Mouse (Mus musculus) hindbrain, embryonic 15.5 days (tissue): ENCODE measurements around the gene Kank1. TPM values are rescaled to one million over a fixed set of nuclear protein-coding genes. Genes with fewer than 3 reads are reported as not detected.
A peak's percentile ranks its signal among the peaks of the same experiment; 100 is the strongest.
"Not testable (repeated sequence)": the region's sequence is repeated elsewhere in the genome, so short reads cannot be mapped to it uniquely, and the experiment has no call there.

Experiments
- ATAC-seq: fragments of 200-750 bp; cut with Nextera tagmentation; 2 replicates; pipeline ENCODE4 v1.8.0; 2017; ENCODE audit warnings: low read depth, moderate number of reproducible peaks, moderate TSS enrichment; ENCODE audit not compliant: low FRiP score
- H3K27ac ChIP-seq: fragments of 300-500 bp; sonication (generic); replicated peaks from 2 replicates; pipeline ENCODE4 v1.5.1; 2015; ENCODE audit warnings: mild to moderate bottlenecking, inconsistent platforms
- H3K27me3 ChIP-seq: fragments of 300-500 bp; sonication (generic); 2 replicates; pipeline ENCODE4 v1.6.1; 2015; ENCODE audit warnings: control low read depth, inconsistent platforms
- H3K36me3 ChIP-seq: fragments of 300-500 bp; sonication (generic); 2 replicates; pipeline ENCODE4 v1.6.1; 2015; ENCODE audit warnings: control low read depth, inconsistent platforms
- H3K4me1 ChIP-seq: fragments of 300-500 bp; sonication (generic); replicated peaks from 2 replicates; pipeline ENCODE4 v1.6.1; 2015; ENCODE audit warnings: control low read depth, inconsistent platforms
- H3K4me2 ChIP-seq: fragments of 300-500 bp; sonication (generic); 2 replicates; pipeline ENCODE4 v1.6.1; 2015; ENCODE audit warnings: moderate library complexity, mild to moderate bottlenecking, inconsistent platforms
- H3K4me3 ChIP-seq: fragments of 300-500 bp; sonication (generic); 2 replicates; pipeline ENCODE4 v1.5.1; 2015; ENCODE audit warnings: mild to moderate bottlenecking, inconsistent platforms
- H3K9ac ChIP-seq: fragments of 300-500 bp; sonication (generic); 2 replicates; pipeline ENCODE4 v1.6.1; 2015; ENCODE audit warnings: inconsistent platforms
- H3K9me3 ChIP-seq: fragments of 300-500 bp; sonication (generic); 2 replicates; pipeline ENCODE4 v1.6.1; 2016; ENCODE audit warnings: control low read depth, inconsistent platforms
- WGBS: fragments of 180-500 bp; shearing (Covaris S2); methylation state at CpG from one replicate; pipeline ENCODE4 v1.1.7; 2015; 5-methylcytosine and 5-hydroxymethylcytosine counted together
- polyA plus RNA-seq: library from polyadenylated mRNA; unstranded; fragments of >200 nt; fragmentation: Nextera tagmentation; extraction: Ambion mirVana; gene quantifications from 2 replicates; pipeline ENCODE4 v1.2.1, GENCODE M21; 2015

The Kank1 gene
- polyA plus RNA-seq, 1 experiment from 2014 or later: 10.4 TPM

DNA sequence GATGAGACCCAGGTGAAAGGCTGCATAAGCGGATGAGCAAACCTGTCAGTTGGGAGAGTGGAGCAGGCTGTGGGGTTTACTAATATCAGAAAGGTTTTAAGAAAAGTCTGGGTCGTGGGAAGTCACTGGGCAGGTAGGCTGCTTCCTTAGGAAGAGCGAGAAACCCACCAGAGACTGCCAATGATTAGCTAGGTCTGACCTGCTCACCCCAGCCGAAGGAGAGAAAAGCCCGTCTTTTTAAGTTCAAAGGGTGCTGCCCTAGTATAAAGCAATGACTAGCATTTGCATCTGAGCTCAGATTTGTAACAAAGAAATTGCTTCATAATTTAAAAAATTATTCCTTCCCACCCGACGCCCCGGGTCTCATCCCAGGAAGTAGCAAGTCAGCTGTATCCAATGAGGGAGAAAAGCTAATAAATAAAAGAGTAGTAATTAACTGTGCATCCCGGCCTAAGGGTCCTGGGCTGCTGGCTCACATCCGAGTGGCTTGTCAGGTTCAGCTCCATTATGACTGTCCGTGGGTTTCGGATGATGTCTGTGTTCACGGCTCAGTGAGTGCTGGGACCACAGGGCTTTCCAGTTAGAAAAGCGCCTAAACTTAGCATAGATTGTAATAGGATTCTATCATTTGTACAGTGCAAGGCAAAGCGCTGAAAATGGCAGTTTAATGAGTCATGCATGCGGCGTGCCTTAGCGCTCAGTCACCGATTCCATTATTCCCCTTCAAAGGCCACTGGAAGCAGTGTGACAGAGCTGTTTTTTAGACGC, 225.0 kb downstream of the Kank1 start:
- peak; percentile 54 for ATAC-seq
- H3K4me1 ChIP-seq: no peaks in the 10 kb centered on the region
- H3K9ac ChIP-seq: no peak overlapping the region
- H3K27me3 ChIP-seq: no peaks in the 10 kb centered on the region
- no peaks in the 10 kb centered on the region for H3K36me3 ChIP-seq
- no peak overlapping the region for H3K27ac ChIP-seq
- WGBS: 43% methylated on average over 20 of the region's 20 CpGs
- H3K4me3 ChIP-seq: no peak overlapping the region
- H3K4me2 ChIP-seq: peak overlapping the region; percentile 37
- H3K9me3 ChIP-seq: no peaks in the 10 kb centered on the region

DNA sequence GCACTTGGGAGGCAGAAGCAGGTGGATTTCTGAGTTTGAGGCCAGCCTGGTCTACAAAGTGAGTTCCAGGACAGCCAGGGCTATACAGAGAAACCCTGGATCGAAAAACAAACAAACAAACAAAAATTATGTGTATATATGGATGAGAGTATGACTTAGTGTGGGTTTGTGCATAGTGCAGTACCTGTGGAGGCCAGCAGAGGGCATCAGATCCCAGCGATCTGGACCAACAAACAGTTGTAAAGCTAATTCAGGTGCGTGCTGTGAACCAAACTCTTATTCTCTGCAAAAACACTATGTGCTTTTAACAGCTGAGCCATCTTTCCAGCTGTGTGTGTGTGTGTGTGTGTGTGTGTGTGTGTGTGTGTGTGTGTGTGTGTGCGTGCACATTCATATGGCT, 239.0 kb downstream of the Kank1 start:
- not testable (repeated sequence) for ATAC-seq, H3K27ac ChIP-seq, H3K4me2 ChIP-seq, H3K27me3 ChIP-seq, H3K9ac ChIP-seq, H3K4me1 ChIP-seq, H3K4me3 ChIP-seq, H3K9me3 ChIP-seq, H3K36me3 ChIP-seq
- WGBS: 71% methylated on average over 4 of the region's 4 CpGs

DNA sequence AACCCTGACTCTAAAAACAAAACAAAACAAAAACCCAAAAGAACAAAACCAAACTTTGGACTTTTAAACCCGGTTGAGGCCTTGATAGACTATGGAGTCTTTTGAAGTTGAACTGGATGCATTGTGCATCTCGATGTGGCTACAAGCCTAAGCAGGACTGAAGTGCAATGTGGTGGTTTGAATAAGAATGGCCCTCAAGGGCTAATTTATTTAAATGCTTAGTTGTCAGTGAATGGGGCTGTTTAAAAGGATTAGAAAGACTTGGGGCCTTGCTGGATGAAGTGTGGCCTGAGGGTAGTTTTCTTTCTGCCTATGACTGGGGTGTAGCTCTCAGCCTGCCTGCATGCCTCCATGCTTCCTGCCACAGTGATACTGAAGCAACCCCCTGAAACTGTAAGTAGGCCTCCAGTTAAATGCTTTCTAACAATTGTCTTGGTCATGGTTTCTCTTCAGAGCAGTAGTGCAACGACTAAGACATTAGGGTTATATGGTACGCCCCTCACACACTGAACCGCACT, 242.4 kb downstream of the Kank1 start:
- no peaks in the 10 kb centered on the region for H3K36me3 ChIP-seq
- H3K4me3 ChIP-seq: no peak overlapping the region
- H3K4me1 ChIP-seq: no peaks in the 10 kb centered on the region
- 73% methylated on average over 5 of the region's 5 CpGs for WGBS
- H3K9me3 ChIP-seq: no peaks in the 10 kb centered on the region; the same call in 1 of the 2 replicates
- no peak overlapping the region for H3K9ac ChIP-seq
- no peaks in the 10 kb centered on the region for H3K27me3 ChIP-seq
- ATAC-seq: no peak
- H3K27ac ChIP-seq: no peak overlapping the region
- no peak overlapping the region for H3K4me2 ChIP-seq

DNA sequence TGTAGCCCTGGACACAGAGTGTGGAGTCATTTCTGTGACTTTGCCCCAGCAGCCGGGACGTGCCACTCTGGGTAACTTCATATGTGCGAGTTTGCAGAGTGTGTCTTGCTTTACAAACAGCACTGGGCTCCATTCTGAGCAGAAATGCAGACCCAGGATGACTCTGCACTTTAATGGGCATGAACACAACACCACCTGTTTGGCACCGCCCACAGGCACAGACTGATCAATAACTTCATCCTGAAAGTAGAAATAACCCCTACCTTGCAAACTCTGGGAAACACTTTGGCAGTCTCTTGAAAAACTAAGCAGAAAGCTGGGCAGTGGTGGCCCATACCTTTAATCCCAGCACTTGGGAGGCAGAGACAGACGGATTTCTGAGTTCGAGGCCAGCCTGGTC, 244.0 kb downstream of the Kank1 start:
- no peaks in the 10 kb centered on the region for H3K4me1 ChIP-seq
- no peaks in the 10 kb centered on the region for H3K36me3 ChIP-seq
- 87% methylated on average over 6 of the region's 6 CpGs for WGBS
- no peak overlapping the region for H3K4me2 ChIP-seq
- H3K27me3 ChIP-seq: peaks cover 1% of the 10 kb centered on the region; the same call in 1 of the 2 replicates
- H3K9me3 ChIP-seq: no peaks in the 10 kb centered on the region; the same call in 1 of the 2 replicates
- H3K27ac ChIP-seq: no peak overlapping the region
- H3K9ac ChIP-seq: no peak overlapping the region
- ATAC-seq: no peak
- no peak overlapping the region for H3K4me3 ChIP-seq

Other genes starting within 250 kb of the Kank1 start
- 0.67 and 0.88 TPM in 2 replicates for gene Dock8, start 237.4 kb upstream of the Kank1 start, polyA plus RNA-seq